Mouse (Mus musculus): Measurements from ENCODE around the gene Akap8l. TPM values are rescaled to one million over a fixed set of nuclear protein-coding genes. Genes with fewer than 3 reads are reported as not detected.

The Akap8l gene
- total and polyA plus RNA-seq, 3 experiments = 40.0 to 63.8 TPM; not detected in 1

- peaks cover 14 to 16% of the 10 kb centered on the region in 2 experiments for H3K4me1 ChIP-seq (ENCODE audit: control insufficient read depth in 1 of 2, insufficient read depth in 2 of 2, low read length in 2 of 2)
- H3K27me3 ChIP-seq (ENCODE audit: control insufficient read depth in 1 of 2, insufficient read depth in 2 of 2, low read length in 2 of 2) = no peaks in the 10 kb centered on the region
- H3K36me3 ChIP-seq (ENCODE audit: control insufficient read depth in 1 of 2, insufficient read depth in 2 of 2, low read length in 2 of 2) = peaks cover 6 to 57% of the 10 kb centered on the region in 2 experiments
- no peak overlapping the region for H3K4me3 ChIP-seq (ENCODE audit: control insufficient read depth in 1 of 2, insufficient read depth in 1 of 2, low read depth in 2 of 2, low read length in 2 of 2)
- peaks cover 81% of the 10 kb centered on the region for H3K79me2 ChIP-seq (ENCODE audit: control insufficient read depth, insufficient read depth, low read length, poor library complexity)
- no peak overlapping the region for H3K27ac ChIP-seq (ENCODE audit: control insufficient read depth, low read depth, low read length)
- H3K9ac ChIP-seq (ENCODE audit: control insufficient read depth, low read depth, low read length, poor library complexity, severe bottlenecking) = no peak overlapping the region; the same call in 1 of the 2 replicates
- TF ChIP-seq SIN3A (IDR thresholded peaks at IDR 0.05; ENCODE audit: low read length) (no peak), RCOR1 (IDR thresholded peaks at IDR 0.05; ENCODE audit: low read depth, low read length) (0 out of 2 replicates have a peak, but pooled peaks have one; percentile 37), SMC3 (IDR thresholded peaks at IDR 0.05; ENCODE audit: low read depth, low read length) (no peak)
- H3K9me3 ChIP-seq (replicated peaks; ENCODE audit: insufficient read depth, low read length) = no peaks in the 10 kb centered on the region
- no peak for DNase-seq (ENCODE audit: low read depth, low spot score)
These were observed 69.3 kb downstream of the Akap8l start for GRCm38 (mm10) chr17:32281126-32281525.

- peaks cover 84% of the 10 kb centered on the region for H3K79me2 ChIP-seq (ENCODE audit: control insufficient read depth, insufficient read depth, low read length, poor library complexity)
- no peaks in the 10 kb centered on the region for H3K9me3 ChIP-seq (replicated peaks; ENCODE audit: insufficient read depth, low read length)
- TF ChIP-seq UBTF (IDR thresholded peaks at IDR 0.05; ENCODE audit: borderline replicate concordance, insufficient read depth, low read depth, low read length) = no peak
- no peak for TF ChIP-seq ZNF384 (IDR thresholded peaks at IDR 0.05; ENCODE audit: low read depth, low read length)
- TF ChIP-seq TCF12 (IDR thresholded peaks at IDR 0.05; ENCODE audit: low read depth, low read length) = no peak
- TF ChIP-seq SMC3 (IDR thresholded peaks at IDR 0.05; ENCODE audit: low read depth, low read length) = no peak
- no peak for TF ChIP-seq NRF1 (IDR thresholded peaks at IDR 0.05; ENCODE audit: insufficient read depth, low read depth, low read length, poor library complexity, severe bottlenecking)
- TF ChIP-seq ZC3H11A (IDR thresholded peaks at IDR 0.05; ENCODE audit: low read depth, low read length) = no peak
- no peak for TF ChIP-seq ELF1 (IDR thresholded peaks at IDR 0.05; ENCODE audit: low read depth, low read length)
- TF ChIP-seq USF1 (IDR thresholded peaks at IDR 0.05; ENCODE audit: low read depth, low read length) = no peak
- no peak for TF ChIP-seq MYC (IDR thresholded peaks at IDR 0.05; ENCODE audit: low read depth, low read length)
- TF ChIP-seq ETS1 (IDR thresholded peaks at IDR 0.05; ENCODE audit: low read depth, low read length) = no peak
- TF ChIP-seq USF2 (IDR thresholded peaks at IDR 0.05; ENCODE audit: borderline replicate concordance in 1 of 2, insufficient read depth in 1 of 2, low read depth in 1 of 2, low read length in 2 of 2) = no peak
- TF ChIP-seq POLR2A (IDR thresholded peaks at IDR 0.05; ENCODE audit: control insufficient read depth in 1 of 2, insufficient read depth in 1 of 2, low read depth in 1 of 2, low read length in 2 of 2, poor library complexity in 1 of 2) = no peak
- no peak for TF ChIP-seq CHD1 (IDR thresholded peaks at IDR 0.05; ENCODE audit: low read depth, low read length)
- TF ChIP-seq E2F4 (IDR thresholded peaks at IDR 0.05; ENCODE audit: borderline replicate concordance, low read depth, low read length) = no peak
- no peak for TF ChIP-seq NELFE (IDR thresholded peaks at IDR 0.05; ENCODE audit: low read depth, low read length)
- no peak for TF ChIP-seq MXI1 (IDR thresholded peaks at IDR 0.05; ENCODE audit: low read depth, low read length)
- TF ChIP-seq RCOR1 (IDR thresholded peaks at IDR 0.05; ENCODE audit: low read depth, low read length) = no peak
- no peaks in the 10 kb centered on the region for H3K27me3 ChIP-seq (ENCODE audit: control insufficient read depth in 1 of 2, insufficient read depth in 2 of 2, low read length in 2 of 2)
- DNase-seq (ENCODE audit: low read depth, low spot score) = peak; percentile 47
- peaks cover 19 to 22% of the 10 kb centered on the region in 2 experiments for H3K4me1 ChIP-seq (ENCODE audit: control insufficient read depth in 1 of 2, insufficient read depth in 2 of 2, low read length in 2 of 2)
- no peak overlapping the region for H3K4me3 ChIP-seq (ENCODE audit: control insufficient read depth in 1 of 2, insufficient read depth in 1 of 2, low read depth in 2 of 2, low read length in 2 of 2)
- H3K27ac ChIP-seq (ENCODE audit: control insufficient read depth, low read depth, low read length) = no peak overlapping the region
- H3K9ac ChIP-seq (ENCODE audit: control insufficient read depth, low read depth, low read length, poor library complexity, severe bottlenecking) = no peak overlapping the region
- H3K36me3 ChIP-seq (ENCODE audit: control insufficient read depth in 1 of 2, insufficient read depth in 2 of 2, low read length in 2 of 2) = peaks cover 6 to 59% of the 10 kb centered on the region in 2 experiments
These were observed 69.8 kb downstream of the Akap8l start for GRCm38 (mm10) chr17:32280575-32280974.
